Mouse (Mus musculus): Measurements from ENCODE around the gene Cbx7.

DNA sequence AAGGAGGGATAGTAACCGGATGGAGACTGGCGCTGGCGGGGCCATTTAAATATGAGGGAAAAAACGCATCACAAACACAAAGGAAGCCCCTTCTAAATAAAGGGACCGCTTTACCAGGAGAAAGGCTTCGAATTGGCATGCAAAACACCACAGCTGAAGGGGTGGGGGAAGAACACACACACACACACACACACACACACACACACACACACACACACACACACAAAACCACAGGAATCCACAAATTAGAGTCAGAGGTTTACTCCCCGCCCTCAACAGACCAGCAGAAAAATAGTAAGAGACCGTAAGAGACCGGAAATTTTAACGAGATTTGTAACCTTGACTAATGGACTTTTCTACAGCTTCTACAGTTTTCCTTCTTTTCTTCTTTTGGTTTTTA, 36.1 kb downstream of the Cbx7 start:
- TF ChIP-seq POLR2A (IDR thresholded peaks at IDR 0.05; ENCODE audit: extremely low read depth, insufficient read depth, low read length) = no peak
- no peak for TF ChIP-seq CTCF (IDR thresholded peaks at IDR 0.05; ENCODE audit: low read depth, low read length)
